Mouse (Mus musculus) heart, adult 2 months (tissue): ENCODE measurements at regions not wholly inside any gene's neighbourhood (a gene's known extent, or its start where the extent isn't known, plus 50 kb on each side); places are given as distances from the start of the nearest gene placed in this dataset.
"Not testable (repeated sequence)": the region's sequence is repeated elsewhere in the genome, so short reads cannot be mapped to it uniquely, and the experiment has no call there.

Source experiments
- CTCF ChIP-seq: fragments of 200-600 bp; IDR thresholded peaks from 2 replicates; pipeline ENCODE4 v1.8.1; 2022; ENCODE audit warnings: antibody characterized with exemption, mild to moderate bottlenecking, moderate library complexity
- EP300 ChIP-seq: fragments of 200-500 bp; IDR thresholded peaks from 2 replicates; pipeline ENCODE4 v1.6.1; 2011; ENCODE audit warnings: low read depth, low read length, control low read depth; ENCODE audit not compliant: insufficient read depth
- POLR2A ChIP-seq: fragments of 200-500 bp; IDR thresholded peaks from 2 replicates; pipeline ENCODE4 v1.6.1; 2011; ENCODE audit warnings: mild to moderate bottlenecking, low read depth, low read length, control low read depth; ENCODE audit not compliant: insufficient read depth

DNA sequence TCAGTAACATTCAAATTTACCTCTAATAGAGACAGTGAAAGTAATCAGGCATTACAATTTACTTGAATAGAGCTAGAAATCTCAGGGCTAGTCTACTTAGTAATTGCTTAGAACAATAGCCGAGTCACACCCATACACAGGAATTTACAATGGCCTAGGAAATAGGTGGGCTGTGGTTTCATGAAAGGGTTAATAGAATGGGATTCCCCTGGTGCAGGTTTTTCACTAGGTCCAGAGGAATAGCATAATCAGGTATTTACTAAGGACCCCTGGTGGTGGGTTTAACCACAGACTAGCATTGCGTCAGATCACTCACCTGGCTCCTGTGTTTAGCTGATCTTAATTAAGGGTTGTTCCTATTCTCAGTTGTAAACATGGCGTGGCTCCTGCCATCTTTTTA is 290.8 kb downstream of the Cyp26b1 start:
- TF ChIP-seq CTCF, POLR2A, EP300: not testable (repeated sequence)
